Mouse (Mus musculus): ENCODE data around the gene Nanos3.

Nanos3 gene

DNA sequence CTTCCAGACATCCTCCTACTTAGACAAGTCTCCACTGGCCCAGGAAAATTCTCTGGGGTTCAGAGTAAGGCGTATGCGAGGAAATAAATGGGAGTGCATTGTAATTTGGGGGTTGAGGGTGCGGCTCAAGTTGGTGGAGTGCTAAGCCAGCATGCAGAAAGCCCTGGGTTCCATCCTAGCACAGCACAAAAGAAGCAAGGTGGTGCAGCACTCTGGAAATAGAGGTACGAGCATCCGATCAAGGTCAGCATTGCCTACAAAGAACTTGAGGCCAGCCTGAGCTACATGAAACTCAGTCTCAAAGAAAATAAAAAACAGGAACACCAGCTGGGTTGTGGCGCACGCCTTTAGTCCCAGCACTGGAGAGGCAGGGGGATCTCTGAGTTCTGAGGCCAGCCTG lies at the start of gene Nanos3:
Gene Nanos3 (minus strand): TSS at position 101 of the 400 bp plus-strand sequence.
- no peak for DNase-seq (ENCODE audit: low spot score)

DNA sequence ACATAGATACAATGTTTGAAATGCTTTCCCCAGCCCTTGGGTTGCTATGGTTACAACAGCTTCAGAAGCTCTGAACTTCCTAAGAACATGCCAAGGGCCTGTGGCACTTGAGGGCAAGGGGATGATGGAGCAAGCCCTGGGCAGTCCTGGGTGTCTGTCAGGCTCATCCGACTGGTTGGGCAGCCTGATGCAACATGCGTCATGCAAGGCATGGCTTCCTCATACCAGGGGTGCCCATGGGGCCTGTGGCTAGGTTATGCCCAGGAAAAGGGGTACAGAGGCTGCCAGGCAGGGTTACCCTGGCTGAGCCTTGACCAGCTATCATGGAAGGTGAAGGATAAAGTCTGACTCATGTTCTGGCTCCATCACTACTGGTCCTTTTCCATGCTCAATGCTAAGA lies 48.0 kb upstream of the Nanos3 start:
- DNase-seq (ENCODE audit: low spot score) = no peak

DNA sequence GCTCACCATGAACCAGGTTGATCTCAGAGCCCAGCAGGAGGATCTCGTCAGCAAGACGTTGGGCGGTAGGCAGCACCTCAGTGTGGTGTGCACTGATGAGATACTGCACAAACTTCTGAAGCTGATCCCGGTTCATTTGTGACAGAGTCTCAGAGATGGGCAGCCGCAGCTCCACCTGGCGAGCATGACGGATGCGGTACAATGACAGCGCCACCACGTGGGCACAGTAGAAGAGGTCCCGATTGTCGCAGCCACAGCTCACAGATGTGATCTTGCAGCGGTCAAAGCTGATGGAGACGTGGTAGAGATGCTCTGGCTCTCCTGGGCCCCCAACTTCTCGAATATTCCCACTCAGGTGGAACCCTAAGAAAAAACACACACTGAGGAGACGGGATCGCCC lies 45.7 kb upstream of the Nanos3 start:
- no peak for DNase-seq (ENCODE audit: low spot score)

DNA sequence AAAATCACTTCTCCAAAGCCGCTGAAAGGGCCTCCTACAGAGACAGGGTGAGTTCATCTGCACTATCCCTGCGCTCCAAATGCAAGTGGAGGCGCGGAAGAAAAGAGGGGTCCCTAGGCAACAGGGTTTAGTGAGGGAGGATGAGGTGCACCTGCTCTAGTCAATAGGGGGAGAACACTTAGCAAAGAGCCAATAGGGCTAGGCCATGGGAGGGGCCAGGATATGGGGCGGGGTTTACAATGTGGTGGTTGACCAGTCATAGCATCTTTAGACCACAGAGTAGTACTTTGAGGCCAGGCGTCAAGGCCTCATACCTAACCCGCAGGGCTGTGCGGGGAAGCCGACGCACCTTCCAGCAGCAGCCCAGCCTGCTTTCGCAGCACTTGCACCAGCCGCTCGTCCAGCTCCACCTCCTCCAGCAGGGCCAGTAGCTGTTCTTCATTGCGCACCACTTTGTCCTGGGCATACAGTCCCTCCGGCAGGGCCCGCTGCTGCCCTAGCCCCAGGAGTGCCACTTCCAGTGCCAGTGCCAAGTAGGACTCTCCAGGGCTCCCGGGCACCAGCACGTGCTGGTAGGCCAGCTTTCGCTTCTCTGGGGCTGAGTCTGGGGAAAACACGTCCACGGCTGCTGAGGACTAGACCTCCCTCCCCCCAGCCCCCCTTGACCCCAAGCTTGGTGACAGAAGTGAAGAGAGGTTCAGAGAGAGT lies 38.5 kb upstream of the Nanos3 start:
- DNase-seq (ENCODE audit: low spot score) = no peak

DNA sequence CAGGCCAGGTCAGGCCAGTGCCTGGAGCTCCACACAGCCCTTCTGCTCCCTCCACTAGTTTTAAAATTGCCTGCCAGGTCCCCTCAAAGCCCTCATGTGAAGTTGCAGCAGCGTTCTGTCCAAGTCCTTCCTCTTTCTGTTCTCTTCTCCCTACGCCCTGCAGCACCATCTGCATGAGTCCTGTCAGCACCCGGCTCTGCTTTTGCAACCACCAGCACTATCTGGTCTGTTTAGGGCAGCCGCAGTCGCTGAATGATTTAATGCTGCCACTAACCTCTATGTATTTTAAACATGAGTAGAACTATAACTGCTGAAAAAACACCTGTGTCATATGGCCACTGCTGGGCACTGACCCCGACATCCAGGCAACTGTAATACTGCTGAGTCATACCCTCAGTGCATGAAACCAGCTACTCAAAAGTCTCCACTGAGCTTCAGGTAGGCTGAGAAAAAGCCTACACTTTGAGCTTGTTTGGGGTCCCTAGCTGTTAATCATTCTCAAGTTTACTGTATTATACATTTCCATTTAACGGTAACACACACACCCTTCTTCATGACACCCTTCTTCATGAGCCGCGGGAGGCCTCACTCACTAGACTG lies 37.6 kb upstream of the Nanos3 start:
- no peak for DNase-seq (ENCODE audit: low spot score)

DNA sequence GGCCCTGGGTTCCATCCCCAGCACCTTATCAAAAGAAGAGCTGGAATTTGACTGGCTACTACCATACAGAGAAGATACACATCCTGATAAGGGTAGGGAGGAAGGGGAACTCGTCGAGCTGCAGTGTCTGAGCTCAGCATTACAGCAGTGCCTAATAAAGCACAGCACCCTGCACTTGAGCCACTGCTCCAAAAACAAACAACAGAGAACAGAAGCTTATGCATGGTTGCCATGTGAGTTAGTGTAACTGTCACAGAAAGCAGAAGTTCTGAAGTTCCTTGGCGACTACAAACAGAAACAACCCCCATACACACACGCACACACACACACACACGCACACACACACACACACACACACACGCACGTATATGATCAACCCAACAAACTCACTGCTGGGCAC lies 35.1 kb upstream of the Nanos3 start:
- no peak for DNase-seq (ENCODE audit: low spot score)

DNA sequence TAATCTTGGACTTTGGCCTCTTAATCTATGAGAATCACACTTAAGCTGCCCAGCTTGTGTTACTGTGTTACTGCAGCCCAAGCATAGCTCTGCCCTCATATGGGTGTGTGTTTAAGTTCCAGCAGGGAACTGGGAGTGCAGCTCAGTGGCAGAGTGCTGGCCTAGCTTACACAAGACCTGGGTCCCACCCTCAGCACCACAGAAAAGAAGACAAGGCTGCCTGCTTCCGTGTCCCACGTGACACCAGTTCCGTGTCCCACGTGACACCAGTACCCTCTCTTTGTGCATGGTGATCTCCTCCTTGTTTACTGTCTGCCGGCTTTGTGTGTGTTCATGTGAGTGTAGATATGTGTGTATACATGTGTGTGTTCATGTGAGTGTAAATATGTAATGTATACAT lies 33.1 kb upstream of the Nanos3 start:
- no peak for DNase-seq (ENCODE audit: low spot score)

DNA sequence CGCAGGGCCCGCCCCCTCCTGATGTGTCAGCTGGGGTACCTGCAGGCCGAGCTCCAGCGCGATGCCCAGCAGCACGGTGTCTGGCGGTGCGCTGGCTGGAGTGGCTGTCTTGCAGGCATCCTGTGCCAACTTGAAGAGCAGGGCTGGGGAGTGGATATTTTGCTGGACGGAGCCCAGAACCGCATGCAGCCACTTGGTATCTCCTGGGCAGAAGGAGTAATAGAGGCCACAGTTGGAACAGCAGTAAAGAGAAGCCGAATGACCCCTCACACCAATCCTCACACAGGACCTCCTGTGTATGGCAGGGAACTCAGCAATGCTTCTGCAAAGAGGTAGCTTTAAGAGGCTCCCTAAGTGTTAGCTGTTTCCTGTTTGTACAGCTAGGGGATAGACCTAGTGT lies 32.2 kb upstream of the Nanos3 start:
- no peak for DNase-seq (ENCODE audit: low spot score)

DNA sequence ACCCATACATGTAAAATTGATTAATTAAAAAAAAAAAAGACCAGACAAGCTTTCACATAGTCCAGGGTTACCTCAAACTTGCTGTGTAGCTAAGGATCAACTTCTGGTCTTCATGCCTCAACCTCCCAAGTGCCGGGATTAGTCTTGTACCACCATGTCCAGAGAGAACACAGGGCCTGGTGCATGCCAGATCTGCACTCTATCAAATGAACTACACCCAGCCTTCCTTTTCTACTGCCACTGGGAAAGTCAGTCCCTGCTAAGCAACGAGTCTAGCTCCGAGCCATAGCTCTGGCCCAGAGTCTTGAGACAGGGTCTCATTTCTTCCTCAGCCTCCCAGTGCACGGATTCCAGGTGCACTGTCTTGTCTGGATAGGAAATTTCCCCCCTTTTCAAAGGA lies 28.3 kb upstream of the Nanos3 start:
- no peak for DNase-seq (ENCODE audit: low spot score)

DNA sequence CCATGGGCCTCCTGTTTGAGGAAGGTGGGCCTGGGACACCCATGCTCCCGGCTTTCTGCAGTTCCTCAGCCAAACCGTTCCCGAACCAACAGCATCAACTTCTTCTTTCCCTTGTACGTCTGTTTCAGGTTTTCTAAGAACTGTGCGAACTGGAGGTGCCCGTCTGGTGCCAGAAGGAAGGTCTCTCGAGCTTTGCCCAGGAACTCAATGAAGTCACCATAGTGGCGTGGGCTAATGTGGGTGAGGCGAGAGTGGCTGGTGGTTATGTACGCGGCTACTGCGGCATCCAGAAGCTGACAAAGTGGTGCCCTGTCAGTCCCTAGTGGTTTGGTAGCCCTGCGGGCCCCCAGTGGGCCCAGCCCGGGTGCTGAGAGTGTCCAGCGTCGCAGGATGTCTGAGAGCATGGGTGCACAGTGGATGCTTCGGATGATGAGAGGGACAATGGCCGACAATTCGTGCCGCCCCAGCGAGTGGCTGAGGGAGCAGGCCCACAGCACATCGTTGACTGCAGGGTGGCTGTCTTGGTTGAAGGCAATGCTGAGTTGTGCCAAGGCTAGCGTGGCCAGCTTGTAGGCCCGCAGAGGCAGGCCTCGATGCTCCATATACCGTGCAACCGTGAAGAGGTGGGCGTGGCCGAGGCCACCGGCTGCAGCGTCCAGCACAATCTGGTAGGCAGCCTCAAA lies 27.0 kb upstream of the Nanos3 start:
- no peak for DNase-seq (ENCODE audit: low spot score)

DNA sequence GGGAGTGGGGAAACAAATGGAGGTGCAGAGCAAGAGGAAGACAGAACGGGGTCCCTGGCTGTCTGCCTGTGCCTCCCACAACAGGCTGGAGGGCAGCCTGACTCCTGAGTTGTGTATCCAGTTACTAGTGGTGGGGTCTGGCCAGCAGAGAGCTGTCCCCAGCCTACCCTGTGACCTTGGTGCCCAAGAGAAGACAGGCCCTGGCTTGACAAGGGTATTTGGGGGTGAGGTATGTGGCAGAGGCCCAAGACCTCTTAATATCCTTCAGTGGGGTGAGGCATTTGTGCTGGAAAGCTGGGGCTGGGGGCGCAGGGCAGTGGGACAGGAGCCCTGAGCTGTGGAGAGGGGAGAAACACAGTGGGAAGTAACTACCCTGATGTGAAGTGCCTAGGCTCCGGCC lies 26.2 kb upstream of the Nanos3 start:
- DNase-seq (ENCODE audit: low spot score) = no peak

DNA sequence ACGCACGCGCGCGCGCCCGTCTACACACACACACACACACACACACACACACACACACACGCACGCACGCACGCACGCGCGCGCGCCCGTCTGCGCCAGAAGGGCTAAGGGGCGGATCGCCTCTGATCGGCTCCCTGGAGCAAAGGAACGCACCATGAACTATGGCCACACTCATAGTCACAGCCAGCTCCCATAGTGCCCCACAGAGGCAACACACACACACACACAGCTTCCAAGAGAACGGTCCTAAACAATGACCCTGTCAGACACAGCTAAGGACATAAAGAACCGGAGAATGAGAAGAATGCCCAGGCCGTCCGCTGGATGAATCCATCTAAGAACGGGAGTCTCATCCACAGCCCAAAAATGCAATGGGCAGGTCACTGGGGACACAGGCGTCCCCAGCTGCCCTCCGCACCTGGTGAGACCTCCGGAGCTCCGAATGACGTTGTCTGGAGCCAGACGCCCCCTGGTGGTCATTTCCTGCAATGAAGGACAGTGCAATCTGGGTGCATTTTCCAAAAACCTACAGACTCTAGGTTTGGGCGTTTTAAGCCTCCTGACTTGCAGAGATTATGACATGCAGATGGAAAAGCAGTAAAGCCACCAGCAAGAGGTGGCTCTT lies 25.3 kb upstream of the Nanos3 start:
- peak; percentile 78 for DNase-seq (ENCODE audit: low spot score)

DNA sequence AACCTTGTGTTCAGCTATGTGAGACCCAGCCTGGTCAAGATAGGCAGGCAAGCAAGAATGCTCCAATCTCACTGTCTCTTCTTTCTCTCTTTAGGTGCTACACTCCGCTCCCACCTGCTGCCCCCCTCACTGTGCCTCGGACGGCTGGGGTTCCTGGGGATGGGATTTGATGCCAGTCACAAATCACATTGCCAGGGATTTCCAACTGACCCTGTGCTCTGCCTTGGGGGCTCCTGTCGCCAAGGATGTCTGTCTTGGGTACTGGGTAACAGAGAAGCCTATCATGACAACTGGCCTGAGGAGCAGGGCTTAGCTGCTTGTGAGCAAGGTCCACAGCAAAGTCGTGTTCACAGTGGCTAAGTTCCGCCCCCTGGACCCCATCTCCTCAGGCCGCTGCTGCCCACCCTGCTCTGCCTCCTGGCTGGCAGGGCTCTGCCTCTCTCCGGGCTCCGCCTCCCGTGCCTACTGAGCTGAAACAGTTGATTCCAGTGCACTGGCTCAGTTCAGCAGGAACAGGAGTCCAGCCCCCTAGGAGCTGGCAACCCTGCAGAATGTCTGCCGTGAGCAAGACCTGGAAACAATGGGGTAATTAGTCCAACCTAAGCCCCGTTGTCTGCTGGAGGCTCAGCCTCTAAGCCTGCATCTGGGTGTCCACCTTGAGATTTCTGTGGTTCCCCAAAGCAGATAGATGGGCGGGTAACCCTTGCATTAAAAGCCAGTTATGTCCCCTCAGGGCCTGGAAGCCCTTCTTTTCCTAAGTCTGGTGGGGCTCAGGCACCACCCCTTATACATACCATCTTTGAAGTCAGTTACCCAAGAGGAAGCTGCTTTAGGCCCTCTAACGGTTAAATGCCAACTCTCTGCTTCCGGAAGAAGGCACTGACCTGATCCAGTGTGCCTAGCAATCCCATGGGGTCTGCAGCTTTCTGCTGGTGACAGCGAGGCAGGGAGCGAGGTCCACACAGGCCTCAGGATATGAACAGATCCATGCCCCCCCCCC lies 23.7 kb upstream of the Nanos3 start:
- no peak for DNase-seq (ENCODE audit: low spot score)

DNA sequence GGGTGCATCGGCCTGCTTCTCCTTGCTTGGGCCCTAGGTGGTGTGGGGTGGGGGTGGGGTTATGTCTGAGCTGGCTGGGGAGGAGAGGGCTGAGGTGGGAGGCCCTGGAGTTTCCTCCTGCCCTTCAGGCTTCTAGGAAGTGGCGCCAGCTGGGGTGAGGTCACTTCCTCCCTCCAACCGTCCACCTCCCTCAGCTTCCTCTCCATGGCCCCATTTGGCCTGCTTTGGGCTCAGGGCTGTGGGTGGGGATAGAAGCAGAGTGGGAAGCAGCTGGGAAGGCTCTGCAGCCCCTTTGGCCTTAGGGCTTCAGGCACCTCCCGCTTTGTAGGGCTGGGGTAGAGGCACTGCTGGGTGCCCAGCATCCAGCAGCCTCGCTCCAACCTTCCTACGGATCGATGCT lies 22.8 kb upstream of the Nanos3 start:
- peak; percentile 82 for DNase-seq (ENCODE audit: low spot score)

DNA sequence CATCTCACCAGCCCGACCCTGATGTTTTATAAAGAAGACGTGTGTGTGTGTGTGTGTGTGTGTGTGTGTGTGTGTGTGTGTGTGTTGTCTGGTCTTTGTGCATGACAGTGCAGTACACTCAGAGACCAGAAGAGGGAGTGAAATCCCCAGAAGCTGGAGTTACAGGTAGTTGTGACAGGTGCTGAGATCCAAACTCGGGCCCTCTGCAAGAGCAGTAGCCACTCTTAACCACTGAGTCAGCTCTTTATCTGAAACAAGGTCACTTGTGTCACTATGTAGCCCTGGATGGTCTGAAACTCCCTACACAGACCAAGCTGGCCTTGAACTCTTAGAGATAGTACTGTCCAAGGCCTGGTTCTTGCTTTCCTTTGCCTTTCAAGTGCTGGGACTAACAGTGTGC lies 21.6 kb upstream of the Nanos3 start:
- no peak for DNase-seq (ENCODE audit: low spot score)

DNA sequence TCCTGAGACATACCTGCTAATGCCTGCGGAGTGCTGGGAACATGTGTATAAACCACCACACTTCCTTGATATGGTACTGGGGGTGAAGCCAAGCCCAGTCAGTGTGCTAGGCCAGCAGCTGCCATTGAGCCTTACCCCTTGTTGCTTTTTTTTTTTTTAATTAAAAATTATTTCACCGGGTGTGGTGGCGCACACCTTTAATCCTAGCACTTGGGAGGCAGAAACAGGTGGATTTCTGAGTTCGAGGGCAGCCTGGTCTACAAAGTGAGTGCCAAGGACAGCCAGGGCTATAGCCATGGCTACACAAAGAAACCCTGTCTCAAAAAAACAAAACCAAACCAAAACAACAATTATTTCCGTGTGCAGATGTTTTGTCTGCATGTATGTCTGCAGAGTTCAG lies 20.1 kb upstream of the Nanos3 start:
- DNase-seq (ENCODE audit: low spot score) = no peak

DNA sequence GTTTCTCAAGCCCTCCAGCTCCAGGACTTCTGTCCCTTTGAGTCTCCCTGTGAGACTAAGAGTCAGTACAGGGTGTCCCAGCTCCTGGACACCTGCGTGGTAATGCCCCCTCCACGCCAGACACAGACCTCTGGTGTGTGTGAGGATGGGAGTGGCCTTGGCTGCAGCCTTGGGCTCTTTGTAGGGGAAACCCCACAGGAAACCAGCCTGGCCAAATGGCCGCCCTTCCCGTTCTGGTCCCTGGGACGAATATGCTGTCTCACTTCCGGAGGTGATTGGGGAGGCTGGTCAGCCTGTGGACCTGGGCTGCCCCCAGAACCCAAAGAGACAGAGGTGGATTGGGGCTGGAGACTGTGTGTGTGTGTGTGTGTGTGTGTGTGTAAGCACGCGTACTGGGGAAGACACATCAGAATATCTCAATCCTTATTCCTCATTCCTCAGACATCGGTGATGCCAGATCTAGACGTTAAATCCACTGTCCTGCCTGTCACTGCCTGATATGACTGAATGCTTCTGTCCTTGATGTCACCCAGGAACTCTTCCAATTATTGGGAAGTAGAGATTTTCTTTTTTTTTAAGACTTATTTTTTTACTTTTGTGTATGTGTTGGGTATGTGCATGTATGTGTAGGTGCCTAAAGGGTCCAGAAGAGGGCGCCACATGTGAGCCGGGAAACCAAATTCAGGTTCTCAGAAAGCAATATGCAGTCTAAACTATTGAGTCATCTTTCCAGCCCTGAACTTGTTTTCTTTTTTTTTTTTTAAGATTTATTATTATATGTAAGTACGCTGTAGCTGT lies 19.2 kb upstream of the Nanos3 start:
- DNase-seq (ENCODE audit: low spot score) = peak; percentile 89

DNA sequence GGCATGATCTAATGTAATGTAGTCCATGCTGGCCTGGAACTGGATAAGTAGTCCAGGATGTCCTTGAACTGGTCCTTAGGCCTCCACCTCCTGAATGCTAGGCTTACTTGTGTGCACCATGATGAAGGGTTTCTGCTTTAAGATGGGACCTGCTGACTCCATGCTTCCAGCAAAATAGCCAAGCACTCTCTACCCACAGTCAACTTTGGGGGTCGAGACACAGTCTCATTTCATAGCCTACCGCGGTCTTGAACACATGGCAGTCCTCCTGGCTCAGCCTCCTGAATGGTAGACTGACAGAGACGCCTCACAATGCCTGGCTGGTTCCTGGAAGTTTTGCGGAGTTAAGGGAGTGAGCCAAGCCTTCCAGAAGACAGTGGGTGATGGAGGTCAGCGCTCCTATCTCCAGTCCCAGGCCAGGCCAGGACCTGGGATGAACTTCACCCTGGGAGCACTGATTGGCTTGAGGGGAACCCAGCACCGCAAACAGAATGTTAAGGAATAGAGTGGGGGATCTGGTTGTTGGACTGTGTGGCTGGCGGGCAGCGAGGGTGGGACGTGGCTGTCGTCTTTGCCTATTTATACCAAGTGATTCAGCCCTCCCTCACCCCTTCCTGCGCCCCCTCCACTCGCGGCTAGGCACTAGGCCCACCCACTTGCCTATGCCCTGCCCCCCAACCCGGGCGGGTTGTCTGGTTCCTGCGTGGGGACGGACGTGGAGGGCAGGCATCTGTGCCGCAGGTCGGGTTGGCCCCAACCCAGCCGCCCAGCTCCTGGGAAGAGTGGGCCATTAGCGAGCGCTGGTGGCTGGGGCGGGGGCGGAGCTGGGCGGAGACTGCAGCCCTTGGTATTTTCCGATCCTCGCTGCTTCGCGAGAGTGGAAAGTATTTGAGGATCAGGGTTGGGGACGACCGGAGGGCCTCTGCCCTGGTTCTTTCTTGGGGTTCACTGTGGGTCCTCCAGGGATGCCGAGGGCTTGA lies 18.2 kb upstream of the Nanos3 start:
- DNase-seq (ENCODE audit: low spot score) = peak; percentile 91

DNA sequence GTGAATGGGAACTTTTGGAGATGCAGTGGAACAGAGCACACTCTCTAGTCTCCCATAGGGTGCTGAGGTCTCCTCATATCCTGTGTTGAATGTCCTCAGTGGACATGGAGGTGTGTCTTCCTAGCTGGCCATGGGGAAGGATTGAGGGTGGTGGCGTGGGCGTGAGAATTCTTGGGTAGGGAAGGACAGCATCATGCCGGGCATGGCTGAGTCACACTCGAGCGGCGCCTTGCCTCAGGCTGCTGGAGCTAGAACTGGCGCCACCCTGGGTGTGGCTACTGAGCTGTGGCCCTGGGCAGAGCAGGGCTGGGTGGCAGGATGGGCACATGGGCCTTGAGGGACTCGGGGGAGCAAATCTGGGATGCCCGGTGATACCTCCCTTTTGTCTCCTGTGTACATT lies 17.4 kb upstream of the Nanos3 start:
- peak; percentile 86 for DNase-seq (ENCODE audit: low spot score)

All from lung, postnatal 25 days (tissue).